Mouse (Mus musculus) megakaryocyte, embryonic 14.5 days (primary cell): ENCODE measurements at regions not wholly inside any gene's neighbourhood (a gene's known extent, or its start where the extent isn't known, plus 50 kb on each side); places are given as distances from the start of the nearest gene placed in this dataset.

Experiments
- FLI1 ChIP-seq: IDR thresholded peaks from 2 replicates; pipeline ENCODE4 v1.6.1; 2012; ENCODE audit warnings: low read length, inconsistent platforms, mixed read lengths
- GATA1 ChIP-seq: IDR thresholded peaks from 3 replicates; pipeline ENCODE4 v1.6.1; 2012; ENCODE audit warnings: mixed read lengths, low read length, inconsistent platforms, borderline replicate concordance

DNA sequence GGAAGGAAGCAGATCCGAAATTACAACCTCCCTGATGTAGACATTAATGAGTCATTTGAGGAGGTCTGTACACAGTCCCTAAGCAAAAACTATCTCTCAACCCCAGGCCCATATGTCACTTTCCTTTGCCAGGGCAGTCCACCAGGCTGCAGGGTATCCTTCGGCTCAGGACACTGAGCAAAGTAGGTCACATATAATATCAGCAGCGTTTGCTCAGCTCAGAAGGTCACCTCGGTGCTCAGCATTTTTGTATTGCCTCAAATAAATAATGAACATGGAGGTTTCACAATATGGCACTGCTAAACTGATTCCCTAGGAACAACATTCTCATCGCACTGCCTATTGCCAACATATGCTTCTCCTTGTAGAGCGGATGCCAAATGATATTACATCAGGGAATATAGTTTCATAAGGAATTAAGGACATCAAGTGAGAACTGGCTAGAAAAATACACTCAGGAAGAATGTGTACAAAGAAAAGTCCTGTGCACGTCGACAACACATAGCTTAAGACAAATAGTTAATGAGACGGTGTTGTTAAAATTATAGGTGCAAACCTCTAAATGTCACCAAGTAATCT is 275.4 kb downstream of the Pdcd6ip start:
- TF ChIP-seq GATA1 (no peak), FLI1 (no peak)
